Mouse (Mus musculus) left cerebral cortex, adult 8-10 months (tissue): Measurements from ENCODE around the gene Oxa1l. TPM values are rescaled to one million over a fixed set of nuclear protein-coding genes. Genes with fewer than 3 reads are reported as not detected.

Experiments used
- DNase-seq, 2 experiments: peaks; one replicate each; pipeline ENCODE4 v3.0.0; 2022; ENCODE audit warnings: low spot score in 2 of 2
- total RNA-seq, 4 experiments: library from RNA; stranded (reverse); gene quantifications; 2 replicates each; pipeline ENCODE4 v1.2.4; 2022

Gene Oxa1l
- total RNA-seq, 4 experiments from 2014 or later, result 51.0 to 56.7 (median 55.1) TPM

DNA sequence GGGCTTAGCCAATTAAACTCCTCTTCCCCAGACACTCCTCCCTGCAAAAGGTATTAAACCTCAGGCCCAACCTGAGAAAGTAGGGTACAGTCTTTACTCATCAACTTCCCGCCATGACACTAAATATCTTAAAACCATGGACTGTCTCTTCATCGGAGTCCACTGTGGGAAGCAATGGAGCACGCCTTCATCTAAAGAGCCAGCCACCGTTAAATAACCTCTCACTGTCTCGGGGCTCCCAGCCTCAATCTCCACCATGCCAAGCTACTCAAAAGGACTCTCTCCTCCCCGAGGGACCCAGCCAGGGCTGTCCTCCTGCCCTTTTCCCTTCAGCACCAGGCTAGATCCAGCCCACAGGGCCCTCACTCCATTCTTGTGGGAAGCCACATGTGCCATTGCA lies 10.0 kb downstream of the Oxa1l start:
- DNase-seq, result no peak

DNA sequence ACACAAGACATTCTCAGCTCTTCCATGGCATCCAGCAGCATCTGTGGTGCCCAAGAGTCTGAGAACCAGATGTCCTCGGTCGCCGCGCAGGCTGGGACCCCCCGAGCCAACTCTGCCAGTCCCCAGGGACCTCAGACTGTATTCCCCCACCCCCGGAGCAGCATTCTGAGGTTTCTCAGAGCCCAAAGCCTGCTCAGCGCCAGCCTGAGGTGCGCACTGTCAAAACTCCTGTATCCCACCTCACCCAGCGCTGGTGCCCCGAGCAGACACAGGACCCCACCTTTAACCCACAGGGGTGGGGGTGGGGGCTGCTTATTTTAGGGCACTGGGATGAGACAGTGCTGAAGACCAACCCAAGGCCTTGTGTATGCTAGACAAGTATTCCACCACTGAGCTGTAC lies 10.8 kb downstream of the Oxa1l start:
- no peak for DNase-seq

GRCm38 (mm10) chr14:54372923-54373322 lies 12.3 kb downstream of the Oxa1l start:
- DNase-seq, result no peak

DNA sequence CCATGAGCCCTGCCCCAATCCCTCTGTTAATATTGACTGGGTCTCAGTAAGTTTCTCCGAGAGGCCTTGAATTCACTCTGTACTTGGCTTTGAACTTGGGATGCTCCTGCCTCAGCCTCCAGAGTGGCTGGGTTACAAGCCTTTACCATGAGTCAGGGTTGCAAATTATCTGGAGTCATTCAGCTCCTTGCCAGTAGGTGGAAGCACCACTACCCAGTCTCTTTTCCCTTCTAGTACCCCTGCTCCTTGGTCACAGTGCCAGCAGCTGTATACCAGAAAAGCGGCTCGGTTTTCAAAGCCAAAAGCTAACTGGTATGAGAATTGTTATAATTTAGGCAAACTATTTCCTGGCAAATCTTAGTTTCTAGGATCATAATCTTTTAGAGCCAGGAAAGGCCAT lies 15.3 kb downstream of the Oxa1l start:
- no peak for DNase-seq

DNA sequence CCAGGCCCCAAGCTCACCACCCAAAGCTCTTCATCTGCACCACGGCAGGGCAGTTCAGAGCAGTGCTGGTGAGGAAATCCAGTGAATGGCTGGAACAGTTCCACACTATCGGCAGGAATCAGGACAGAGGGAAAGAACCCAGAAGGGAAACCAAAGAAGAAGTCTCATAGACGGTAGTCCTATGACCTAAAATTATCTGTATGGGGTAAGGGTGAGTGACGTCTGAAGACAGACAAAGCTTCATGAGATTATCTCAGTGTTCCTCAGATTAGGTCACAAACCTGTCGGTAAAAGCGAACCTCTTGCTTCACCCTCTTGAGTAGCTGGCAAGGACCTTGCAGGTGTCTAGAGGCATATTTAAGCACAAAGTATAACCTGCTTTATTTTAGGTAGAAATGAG lies 16.5 kb downstream of the Oxa1l start:
- no peak for DNase-seq

- DNase-seq, result no peak
Measured at GRCm38 (mm10) chr14:54379571-54379970, 18.9 kb downstream of the Oxa1l start.

DNA sequence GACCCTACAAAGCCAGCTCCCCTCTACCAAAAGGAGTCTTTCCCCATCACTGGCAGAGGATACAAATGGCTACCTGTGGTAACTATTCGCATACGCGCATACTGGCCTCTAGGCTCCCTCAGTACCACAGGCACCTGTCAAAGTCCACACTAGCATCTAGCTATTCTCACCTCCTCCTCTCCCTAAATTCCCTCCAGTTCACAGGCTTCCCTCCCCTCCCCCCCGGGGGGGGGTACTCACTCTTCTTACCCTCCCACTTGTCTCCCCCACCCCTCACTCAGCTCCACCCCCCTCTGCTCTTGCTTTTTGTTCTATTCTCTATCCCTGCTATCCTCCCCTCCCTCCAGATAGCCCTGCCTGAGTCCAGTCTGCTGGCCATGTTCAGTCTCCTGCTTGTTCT lies 20.0 kb downstream of the Oxa1l start:
- no peak for DNase-seq

DNA sequence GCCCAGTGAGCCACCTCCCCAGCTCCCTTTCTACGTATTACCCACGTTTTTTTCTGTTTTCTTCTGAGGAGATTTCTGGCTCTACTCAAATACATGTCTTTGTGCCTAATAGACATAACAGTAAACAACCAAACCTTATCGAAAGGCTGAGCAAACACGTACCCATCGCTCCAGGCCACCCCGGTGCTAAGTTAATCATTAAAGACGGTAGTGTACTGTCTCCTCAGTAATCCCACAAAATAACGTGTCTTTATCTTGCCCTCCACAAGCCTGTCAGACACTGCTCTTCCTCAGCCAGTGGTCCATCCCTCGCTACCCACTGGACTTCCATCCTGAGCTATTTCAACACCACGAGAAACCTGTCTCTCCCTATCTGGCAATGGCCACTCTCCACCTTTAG lies 21.2 kb downstream of the Oxa1l start:
- no peak for DNase-seq

DNA sequence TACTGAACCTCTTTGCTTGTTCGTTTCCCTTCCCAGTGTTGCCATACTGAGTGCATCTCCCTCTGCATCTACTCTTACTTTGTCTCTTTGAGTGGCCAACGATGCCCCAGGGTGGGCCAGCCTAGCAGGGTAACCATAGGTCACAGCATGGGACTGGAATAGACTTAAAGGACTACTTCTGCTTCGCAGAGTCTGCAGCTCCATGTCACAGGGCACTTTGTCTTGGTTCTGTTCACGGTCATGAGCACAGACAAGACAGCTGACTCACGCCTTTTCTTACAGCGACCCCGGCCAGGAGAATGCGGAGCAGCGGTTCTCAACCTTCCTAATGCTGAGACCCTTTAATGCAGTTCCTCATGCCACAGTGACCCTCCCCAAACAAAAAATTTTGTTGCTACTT lies 22.0 kb downstream of the Oxa1l start:
- DNase-seq, result no peak

DNA sequence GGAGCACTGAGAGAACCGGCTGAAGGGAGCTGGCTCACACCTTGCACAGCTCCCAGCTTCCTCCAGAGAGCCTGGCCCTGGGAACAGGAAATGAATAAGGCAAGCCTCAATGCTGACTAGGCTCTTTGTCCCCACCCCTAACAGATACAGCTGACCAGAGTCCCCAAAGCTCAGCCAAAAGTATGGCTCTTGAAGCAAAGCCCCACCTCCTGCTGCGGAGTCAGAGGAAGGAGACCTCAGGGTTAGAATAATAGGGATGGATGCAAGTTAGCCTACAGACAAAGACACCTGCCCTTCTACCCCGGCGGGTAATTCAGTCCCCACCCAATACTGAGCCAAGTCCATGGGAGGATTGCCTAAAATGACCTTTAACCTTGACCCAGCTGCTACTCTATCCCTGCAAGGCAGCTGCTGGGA lies 22.7 kb downstream of the Oxa1l start:
- DNase-seq, result no peak

- DNase-seq, result no peak
Measured at GRCm38 (mm10) chr14:54384396-54384795, 23.8 kb downstream of the Oxa1l start.

DNA sequence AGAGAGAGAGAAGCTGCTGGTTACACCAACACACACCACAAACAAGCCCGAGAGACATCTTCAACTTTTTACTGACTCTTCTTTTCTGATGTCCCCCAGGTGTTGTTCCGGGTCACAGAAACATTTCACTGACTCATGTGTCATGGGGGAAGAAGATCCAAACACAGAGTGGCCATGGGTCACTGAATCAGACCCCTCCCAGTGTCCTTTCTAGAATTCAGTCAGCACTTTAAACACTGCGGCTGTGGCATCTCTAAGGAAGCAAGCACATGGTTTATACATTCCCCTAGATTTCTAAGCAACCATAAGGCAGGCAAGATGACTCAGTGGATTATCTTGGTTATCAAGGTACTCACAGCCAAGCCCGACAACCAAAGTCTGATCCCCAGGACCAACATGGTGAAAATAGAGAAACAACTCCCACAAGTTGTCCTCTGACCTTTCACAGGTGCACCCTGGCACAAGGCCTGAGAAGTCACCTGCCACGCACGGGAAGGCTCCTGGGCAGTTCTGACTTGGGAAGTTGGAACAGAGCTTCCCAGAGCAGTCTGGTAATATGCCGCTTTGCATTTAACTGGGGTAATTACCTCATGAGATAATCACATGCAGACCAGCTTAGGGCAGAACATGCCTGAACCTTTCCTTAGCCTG lies 25.5 kb downstream of the Oxa1l start:
- no peak for DNase-seq

DNA sequence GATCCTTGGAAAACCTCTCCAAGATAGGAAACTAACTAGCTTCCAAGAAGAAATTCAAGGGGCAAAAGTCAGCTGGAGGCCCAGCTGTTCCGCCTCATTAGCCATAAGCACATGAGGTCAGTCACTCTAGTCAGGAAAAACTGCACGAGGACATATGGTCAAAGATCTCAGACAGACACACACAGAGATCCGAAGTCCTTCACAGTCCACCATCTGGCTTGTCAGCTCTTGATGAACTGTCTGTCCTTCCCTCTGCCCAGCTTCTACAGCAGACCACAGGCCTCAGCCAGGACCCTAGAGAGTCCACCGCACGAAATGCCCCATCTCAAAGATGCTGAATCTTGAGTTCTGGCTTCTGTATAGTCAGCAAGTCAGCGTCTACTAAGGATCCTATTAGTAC lies 26.9 kb downstream of the Oxa1l start:
- no peak for DNase-seq

GRCm38 (mm10) chr14:54390843-54391242 lies 30.2 kb downstream of the Oxa1l start:
- DNase-seq, result no peak

DNA sequence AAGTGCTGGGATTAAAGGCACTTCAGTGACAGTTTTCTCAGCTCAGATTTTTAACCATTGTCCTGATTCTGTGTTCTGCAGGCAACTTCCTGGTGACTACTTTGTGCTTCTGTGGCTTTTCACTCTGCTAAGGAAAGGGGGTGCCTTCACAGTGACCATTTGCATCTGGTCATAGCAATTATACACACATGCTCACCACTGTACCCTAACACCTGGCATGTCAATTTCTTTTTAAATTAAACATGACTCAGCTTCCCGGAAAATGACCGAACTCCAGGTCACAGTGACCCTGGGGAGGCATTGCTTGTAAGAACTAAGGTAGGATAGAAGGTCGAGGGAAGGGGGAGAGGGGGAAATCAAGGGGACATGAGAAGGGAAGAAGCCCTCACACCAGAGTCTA lies 33.2 kb downstream of the Oxa1l start:
- DNase-seq, result no peak

DNA sequence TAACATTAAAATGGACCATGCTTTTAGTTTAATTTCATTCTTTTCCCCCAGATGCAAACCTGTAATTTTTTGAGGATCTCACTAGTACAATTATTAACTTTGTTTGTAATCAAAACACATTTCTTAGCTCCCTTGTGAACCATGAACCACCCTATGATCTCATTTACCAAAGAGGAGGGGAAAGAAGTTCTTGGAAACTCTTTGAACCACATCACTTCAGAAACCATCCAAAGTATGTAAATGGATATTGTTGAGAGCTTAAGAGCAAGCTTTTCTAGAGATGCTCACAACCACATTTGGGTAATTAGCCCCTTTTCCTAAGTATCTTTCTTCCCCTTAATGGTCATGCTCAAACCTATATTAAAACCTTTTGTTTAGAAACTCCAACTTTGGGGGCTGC lies 33.7 kb downstream of the Oxa1l start:
- no peak for DNase-seq

DNA sequence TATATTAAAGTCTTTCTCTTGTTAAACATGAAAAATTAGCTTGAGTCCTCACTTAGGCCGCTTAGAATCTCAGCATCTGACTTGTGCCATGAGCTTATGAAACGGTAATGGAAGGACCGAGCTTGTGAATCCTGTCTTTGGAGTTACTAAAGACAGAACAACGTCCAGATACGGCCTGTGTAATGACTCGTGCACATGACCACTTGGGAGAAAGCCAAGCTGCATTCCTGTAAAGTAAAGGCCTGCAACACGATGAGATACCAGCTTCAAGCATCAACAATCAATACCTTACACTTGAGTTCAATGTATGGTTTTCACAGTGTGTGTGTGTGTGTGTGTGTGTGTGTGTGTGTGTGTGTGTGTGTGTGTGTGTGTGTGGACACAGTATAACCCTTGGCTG lies 36.1 kb downstream of the Oxa1l start:
- DNase-seq, result no peak

- no peak for DNase-seq
Measured at GRCm38 (mm10) chr14:54397872-54398527, 37.4 kb downstream of the Oxa1l start.

GRCm38 (mm10) chr14:54398528-54398916 lies 37.9 kb downstream of the Oxa1l start:
- DNase-seq, result no peak

- DNase-seq, result no peak
Measured at GRCm38 (mm10) chr14:54398921-54399382, 38.3 kb downstream of the Oxa1l start.

DNA sequence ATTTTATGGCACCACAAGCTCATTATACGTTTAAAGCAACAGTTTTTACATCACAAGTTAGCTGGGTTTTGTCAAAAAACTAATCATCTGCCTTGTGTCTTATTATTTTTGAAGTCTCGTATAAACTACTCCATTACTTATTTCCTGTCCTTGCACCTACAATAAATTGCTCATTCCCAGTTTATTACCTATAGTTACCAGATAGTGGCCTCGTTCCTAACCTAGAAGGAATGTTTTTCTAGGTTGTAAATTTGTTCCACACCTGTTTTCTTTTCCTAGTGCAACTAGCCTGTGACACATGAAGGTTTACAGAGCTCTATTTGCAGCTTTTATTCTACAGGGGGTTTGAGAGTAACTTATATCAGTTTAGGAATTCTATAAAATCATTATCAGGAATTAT lies 41.1 kb downstream of the Oxa1l start:
- DNase-seq, result no peak

- no peak for DNase-seq
Measured at GRCm38 (mm10) chr14:54408336-54409056, 47.9 kb downstream of the Oxa1l start.
